Mouse (Mus musculus) intestine, embryonic 15.5 days (tissue): ENCODE measurements around the gene Tmub1. TPM values are rescaled to one million over a fixed set of nuclear protein-coding genes. Genes with fewer than 3 reads are reported as not detected.

Experiments used
- ATAC-seq: fragments of 200-750 bp; cut with Nextera tagmentation; 2 replicates; pipeline ENCODE4 v1.8.0; 2017; ENCODE audit warnings: moderate TSS enrichment, moderate library complexity
- H3K27ac ChIP-seq: fragments of 300-500 bp; sonication (generic); 2 replicates; pipeline ENCODE4 v1.5.1; 2015; ENCODE audit warnings: mild to moderate bottlenecking, inconsistent platforms
- H3K27me3 ChIP-seq: fragments of 300-500 bp; sonication (generic); replicated peaks from 2 replicates; pipeline ENCODE4 v1.6.1; 2015; ENCODE audit warnings: inconsistent platforms
- H3K36me3 ChIP-seq: fragments of 300-500 bp; sonication (generic); 2 replicates; pipeline ENCODE4 v1.6.1; 2015; ENCODE audit warnings: inconsistent platforms
- H3K4me1 ChIP-seq: fragments of 300-500 bp; sonication (generic); replicated peaks from 2 replicates; pipeline ENCODE4 v1.6.1; 2015; ENCODE audit warnings: inconsistent platforms
- H3K4me2 ChIP-seq: fragments of 300-500 bp; sonication (generic); replicated peaks from 2 replicates; pipeline ENCODE4 v1.6.1; 2015; ENCODE audit warnings: mild to moderate bottlenecking, inconsistent platforms
- H3K4me3 ChIP-seq: fragments of 300-500 bp; sonication (generic); replicated peaks from 2 replicates; pipeline ENCODE4 v1.5.1; 2015; ENCODE audit warnings: inconsistent platforms
- H3K9ac ChIP-seq: fragments of 300-500 bp; sonication (generic); 2 replicates; pipeline ENCODE4 v1.6.1; 2015; ENCODE audit warnings: inconsistent platforms
- H3K9me3 ChIP-seq: fragments of 300-500 bp; sonication (generic); 2 replicates; pipeline ENCODE4 v1.6.1; 2016; ENCODE audit warnings: inconsistent platforms
- WGBS: fragments of 180-500 bp; shearing (Covaris S2); methylation state at CpG from one replicate; pipeline ENCODE4 v1.1.7; 2015; 5-methylcytosine and 5-hydroxymethylcytosine counted together
- polyA plus RNA-seq: library from polyadenylated mRNA; unstranded; fragments of >200 nt; fragmentation: Nextera tagmentation; extraction: Ambion mirVana; gene quantifications from 2 replicates; pipeline ENCODE4 v1.2.1, GENCODE M21; 2015

Gene Tmub1
- polyA plus RNA-seq, 1 experiment from 2014 or later: 22.4 TPM

DNA sequence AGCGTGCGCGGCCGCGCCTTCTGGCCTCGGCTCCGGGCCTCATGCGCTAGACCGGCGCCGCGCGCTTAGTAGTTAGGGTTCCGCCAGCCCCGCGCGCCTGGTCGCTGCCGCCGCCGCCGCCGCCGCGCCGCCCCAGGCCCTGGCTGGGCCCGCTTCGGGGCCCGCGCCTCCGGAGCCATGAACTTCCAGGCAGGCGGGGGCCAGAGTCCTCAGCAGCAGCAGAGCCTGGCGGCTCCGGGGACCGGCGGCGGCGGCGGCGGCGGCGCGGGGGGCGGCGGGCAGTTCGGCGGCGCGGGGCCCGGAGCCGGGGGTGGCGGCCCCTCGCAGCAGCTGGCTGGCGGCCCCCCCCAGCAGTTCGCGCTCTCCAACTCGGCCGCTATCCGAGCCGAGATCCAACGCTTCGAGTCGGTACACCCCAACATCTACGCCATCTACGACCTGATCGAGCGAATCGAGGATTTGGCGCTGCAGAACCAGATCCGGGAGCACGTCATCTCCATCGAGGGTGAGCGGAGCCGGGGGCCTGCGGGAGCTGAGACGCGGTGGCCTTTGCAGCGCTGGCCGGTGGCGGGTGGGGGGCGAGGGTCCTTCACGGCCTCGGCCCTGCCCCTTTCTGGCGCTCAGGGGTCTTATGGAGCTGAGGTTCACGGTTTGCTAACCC is 4.5 kb upstream of the Tmub1 start, which contains the start of gene Agap3:
Gene Agap3 (plus strand): TSS at position 148 of the 661 bp plus-strand sequence.
- no peaks in the 10 kb centered on the region for H3K36me3 ChIP-seq
- no peaks in the 10 kb centered on the region for H3K27me3 ChIP-seq
- no peaks in the 10 kb centered on the region for H3K9me3 ChIP-seq
- ATAC-seq: peak; percentile 5
- peaks cover 43% of the 10 kb centered on the region for H3K4me1 ChIP-seq
- H3K9ac ChIP-seq: peak within 1 kb of the TSS; percentile 87
- peak within 1 kb of the TSS; percentile 85 for H3K4me3 ChIP-seq
- H3K27ac ChIP-seq: peak within 1 kb of the TSS; percentile 91
- WGBS: under 1% methylated on average over 66 of the region's 85 CpGs
- H3K4me2 ChIP-seq: peak within 1 kb of the TSS; percentile 89

DNA sequence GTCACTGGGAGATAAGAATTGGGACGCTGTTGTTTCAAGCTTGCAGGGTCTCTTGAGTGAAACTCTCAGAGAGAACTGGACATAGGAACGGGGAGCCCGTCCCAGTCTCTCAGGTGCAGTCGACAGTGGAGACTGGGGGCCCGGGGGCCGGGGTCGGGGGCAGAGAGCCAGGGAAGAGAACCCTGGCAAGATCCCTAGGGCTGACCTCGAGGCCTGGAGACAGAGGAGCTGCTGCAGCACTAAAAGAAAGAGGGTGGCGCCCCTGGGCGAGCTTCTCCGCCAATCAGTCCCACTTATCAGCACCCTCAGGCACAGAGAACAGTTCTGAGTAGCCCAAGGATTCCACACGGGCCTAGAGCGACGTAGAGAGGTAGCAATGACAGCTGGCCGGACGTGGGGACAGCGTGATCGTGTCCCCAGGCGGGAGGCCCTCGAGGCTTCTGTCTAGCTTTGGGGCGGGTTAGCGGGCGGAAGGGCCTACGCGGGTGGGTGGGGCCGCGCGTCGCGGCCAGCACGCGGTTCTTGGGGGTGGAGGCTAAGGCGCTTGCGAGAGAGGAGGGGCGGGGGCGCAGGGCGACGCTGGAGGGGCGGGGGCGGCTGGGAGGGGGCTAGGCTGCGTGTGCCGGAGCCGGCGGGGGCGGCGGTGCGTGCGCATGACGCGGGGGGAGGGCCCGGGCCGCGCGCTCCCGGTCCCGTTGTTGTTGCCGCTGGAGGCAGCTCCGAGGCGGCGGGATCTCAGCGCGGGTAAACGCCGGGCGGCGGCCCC is 3.8 kb upstream of the Tmub1 start:
- H3K27ac ChIP-seq: peak overlapping the region; percentile 91
- no peaks in the 10 kb centered on the region for H3K36me3 ChIP-seq
- no peaks in the 10 kb centered on the region for H3K9me3 ChIP-seq
- peak; percentile 82 for ATAC-seq
- 3% methylated on average over 42 of the region's 66 CpGs for WGBS
- peak overlapping the region; percentile 85 for H3K4me3 ChIP-seq
- peak overlapping the region; percentile 87 for H3K9ac ChIP-seq
- peak overlapping the region; percentile 89 for H3K4me2 ChIP-seq
- H3K27me3 ChIP-seq: no peaks in the 10 kb centered on the region
- peaks cover 48% of the 10 kb centered on the region for H3K4me1 ChIP-seq

DNA sequence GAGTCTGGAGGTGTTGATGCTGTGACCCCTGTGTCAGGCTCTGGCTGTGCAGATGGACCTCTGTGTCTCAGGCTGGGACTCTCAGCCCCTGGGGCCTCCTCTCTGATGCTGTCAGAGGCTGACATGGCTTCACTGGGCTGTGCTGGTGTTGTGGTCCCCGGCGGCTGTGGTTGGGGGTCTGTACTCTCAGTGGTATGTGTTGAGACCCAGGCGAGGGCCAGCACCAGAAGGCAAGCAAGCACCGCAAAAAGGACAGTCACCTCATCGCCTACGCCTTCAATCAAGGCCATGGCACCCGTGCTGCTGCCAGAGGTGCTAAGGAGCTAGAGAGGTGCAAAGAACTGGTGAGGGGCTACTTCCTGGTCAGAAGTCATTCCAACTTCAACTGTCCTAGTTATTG is 1.0 kb downstream of the Tmub1 start:
- Histone ChIP-seq H3K27ac (no peak overlapping the region), H3K36me3 (peaks cover 8% of the 10 kb centered on the region; the same call in 1 of the 2 replicates), H3K4me1 (peaks cover 37% of the 10 kb centered on the region), H3K9me3 (no peaks in the 10 kb centered on the region), H3K27me3 (no peaks in the 10 kb centered on the region), H3K4me2 (peak overlapping the region; percentile 83; the same call in 1 of the 2 replicates), H3K4me3 (no peak overlapping the region; the same call in 1 of the 2 replicates), H3K9ac (no peak overlapping the region)
- ATAC-seq: no peak
- WGBS: 93% methylated on average over 7 of the region's 7 CpGs

DNA sequence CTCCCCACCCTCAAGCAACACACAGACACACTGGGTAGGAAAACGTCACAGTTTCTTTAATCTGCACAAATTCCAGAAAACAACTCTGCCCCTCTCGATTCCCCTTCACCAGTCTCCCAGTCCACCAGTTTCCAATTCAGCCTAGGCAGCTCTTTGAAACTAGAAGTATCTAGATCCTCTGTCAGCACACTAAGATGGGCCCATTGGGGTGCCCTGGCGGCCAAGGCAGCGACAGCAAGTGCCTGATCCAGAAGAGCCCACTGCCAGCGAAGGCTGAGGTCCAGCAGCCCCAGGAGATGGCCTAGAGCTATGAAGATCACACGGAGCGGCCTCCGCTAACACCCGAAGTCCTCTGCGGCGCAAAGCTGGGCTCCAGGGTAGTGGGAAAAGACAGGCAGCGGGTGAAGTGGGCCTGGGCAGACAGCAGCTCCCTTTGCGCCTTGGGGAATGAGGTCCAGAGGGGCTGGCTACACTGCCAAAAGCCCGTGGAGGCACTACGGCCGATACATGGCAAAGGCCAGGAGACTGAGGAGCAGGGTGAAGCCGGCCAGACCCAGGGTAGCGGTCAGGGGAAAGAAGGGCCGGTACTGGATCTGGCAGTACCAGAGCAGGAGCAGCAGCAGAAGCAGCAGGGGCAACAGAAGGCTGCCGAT is 2.1 kb downstream of the Tmub1 start:
- peak overlapping the region; percentile 85 for H3K4me2 ChIP-seq
- H3K36me3 ChIP-seq: peaks cover 18% of the 10 kb centered on the region
- no peaks in the 10 kb centered on the region for H3K27me3 ChIP-seq
- H3K4me3 ChIP-seq: peak overlapping the region; percentile 96
- H3K27ac ChIP-seq: peak overlapping the region; percentile 92
- WGBS: 56% methylated on average over 20 of the region's 20 CpGs
- peaks cover 31% of the 10 kb centered on the region for H3K4me1 ChIP-seq
- H3K9me3 ChIP-seq: no peaks in the 10 kb centered on the region
- peak overlapping the region; percentile 97 for H3K9ac ChIP-seq
- ATAC-seq: peak; percentile 0; the same call in 1 of the 2 replicates

DNA sequence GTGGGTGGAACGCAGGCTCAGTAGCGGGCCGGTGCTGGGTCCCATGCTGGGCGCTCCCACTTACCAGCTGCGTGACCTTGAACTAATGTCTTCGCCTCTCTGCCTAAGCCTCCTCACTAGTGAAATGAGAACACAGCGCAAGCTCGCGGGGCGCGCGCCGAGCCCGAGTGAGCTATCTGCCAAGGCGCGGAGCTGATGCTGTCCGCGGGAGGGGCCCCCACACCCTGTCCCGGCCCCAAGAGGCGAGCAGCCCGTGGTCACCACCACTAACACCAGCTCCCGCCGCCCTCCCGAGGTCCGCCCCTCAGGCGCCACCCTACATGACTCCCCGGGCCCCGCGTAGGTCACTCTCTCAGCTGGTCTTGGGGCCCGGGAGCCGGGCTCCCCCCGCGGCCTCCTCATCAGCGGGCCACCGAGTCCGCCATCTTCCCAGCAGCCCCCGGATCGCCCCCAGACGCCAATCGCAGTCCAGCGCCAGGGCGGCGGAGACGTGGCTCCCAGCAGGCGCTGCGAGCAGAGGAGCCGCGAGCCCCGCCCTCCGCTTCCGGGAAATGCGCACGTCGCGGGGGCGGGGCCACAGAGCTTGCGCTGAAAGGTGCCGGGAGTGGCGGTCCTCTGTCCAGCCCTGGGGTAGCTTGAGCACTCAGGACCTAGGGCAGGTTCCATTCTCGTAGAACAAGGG is 2.8 kb downstream of the Tmub1 start, which contains the start of gene Fastk:
Gene Fastk (minus strand): TSS at position 542 of the 682 bp plus-strand sequence.
- peak; percentile 88 for ATAC-seq
- Histone ChIP-seq H3K9ac (peak within 1 kb of the TSS; percentile 97), H3K9me3 (no peaks in the 10 kb centered on the region), H3K4me1 (peaks cover 31% of the 10 kb centered on the region), H3K27ac (peak within 1 kb of the TSS; percentile 92), H3K4me2 (peak within 1 kb of the TSS; percentile 85), H3K36me3 (peaks cover 24% of the 10 kb centered on the region), H3K27me3 (no peaks in the 10 kb centered on the region), H3K4me3 (peak within 1 kb of the TSS; percentile 96)
- 0% methylated on average over 60 of the region's 60 CpGs for WGBS

DNA sequence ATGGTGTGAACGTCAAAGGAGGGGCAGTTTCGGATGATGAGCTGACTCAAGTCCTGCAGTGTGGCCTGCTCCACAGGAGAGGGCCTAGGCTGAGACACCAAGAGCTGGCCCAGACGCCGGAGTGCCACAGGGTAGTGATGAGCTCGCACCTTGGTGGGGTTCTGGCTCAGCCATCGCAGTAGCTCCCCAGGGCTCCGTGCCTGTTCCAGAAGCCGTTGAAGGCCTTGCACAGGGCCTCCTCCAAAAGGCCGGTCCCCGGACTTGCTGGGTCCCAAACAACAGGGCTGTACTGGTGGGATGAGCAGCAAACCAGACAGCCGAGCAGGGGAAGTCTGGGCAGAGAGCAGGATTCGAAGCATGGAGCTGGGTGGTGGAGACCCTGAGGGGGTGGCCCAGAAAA is 3.7 kb downstream of the Tmub1 start:
- H3K4me3 ChIP-seq: peak overlapping the region; percentile 96
- no peak overlapping the region for H3K27ac ChIP-seq
- H3K9ac ChIP-seq: peak overlapping the region; percentile 97
- peak overlapping the region; percentile 85 for H3K4me2 ChIP-seq
- H3K9me3 ChIP-seq: no peaks in the 10 kb centered on the region
- peaks cover 31% of the 10 kb centered on the region for H3K4me1 ChIP-seq
- 83% methylated on average over 12 of the region's 12 CpGs for WGBS
- H3K36me3 ChIP-seq: peaks cover 33% of the 10 kb centered on the region
- no peak for ATAC-seq
- no peaks in the 10 kb centered on the region for H3K27me3 ChIP-seq

DNA sequence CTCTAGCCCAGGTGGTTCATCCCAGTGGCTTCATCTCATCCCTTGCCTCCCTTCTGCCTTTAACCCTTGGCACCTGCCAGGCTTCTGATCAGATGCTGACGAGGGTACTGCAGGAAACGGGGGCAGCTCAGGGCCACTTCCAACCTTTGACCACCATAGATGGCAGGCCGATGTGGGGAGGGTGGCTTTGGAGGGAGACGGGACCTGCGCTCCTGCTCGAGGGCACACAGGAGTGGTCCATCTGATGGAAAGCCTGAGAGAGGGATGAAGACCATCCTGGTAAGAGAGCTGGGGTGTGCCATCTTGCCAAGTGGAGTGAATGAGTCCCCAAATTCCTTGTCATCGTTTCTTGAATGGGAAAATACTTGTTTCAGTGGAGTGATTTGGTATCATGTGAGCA is 4.5 kb downstream of the Tmub1 start:
- H3K9ac ChIP-seq: no peak overlapping the region
- no peaks in the 10 kb centered on the region for H3K9me3 ChIP-seq
- H3K36me3 ChIP-seq: peaks cover 37% of the 10 kb centered on the region
- H3K27me3 ChIP-seq: no peaks in the 10 kb centered on the region
- ATAC-seq: no peak
- no peak overlapping the region for H3K27ac ChIP-seq
- no peak overlapping the region for H3K4me2 ChIP-seq
- H3K4me3 ChIP-seq: no peak overlapping the region
- WGBS: 89% methylated on average over 7 of the region's 7 CpGs
- peaks cover 31% of the 10 kb centered on the region for H3K4me1 ChIP-seq

DNA sequence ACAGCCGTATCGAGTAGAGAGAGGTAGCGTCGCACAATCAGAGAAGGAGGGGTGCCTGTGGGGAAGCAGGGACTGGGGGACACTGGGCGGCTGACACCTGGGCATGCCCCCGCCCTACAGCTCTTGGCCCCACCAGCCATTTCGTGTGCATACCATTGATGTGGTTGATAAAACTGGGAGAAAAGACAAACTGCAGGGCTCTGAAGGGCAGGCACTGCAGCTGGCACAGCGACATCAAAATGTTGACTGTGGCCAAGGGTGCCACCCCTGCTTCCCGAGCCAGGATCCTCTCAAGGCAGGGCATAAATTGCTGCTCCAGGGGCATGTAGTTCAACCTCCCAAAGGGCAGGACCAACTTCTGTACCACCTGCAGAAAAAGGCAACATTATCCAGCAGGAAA is 5.6 kb downstream of the Tmub1 start:
- Histone ChIP-seq H3K27ac (no peak overlapping the region), H3K36me3 (peaks cover 37% of the 10 kb centered on the region), H3K4me1 (peaks cover 23% of the 10 kb centered on the region), H3K4me3 (no peak overlapping the region), H3K27me3 (no peaks in the 10 kb centered on the region), H3K4me2 (no peak overlapping the region), H3K9me3 (no peaks in the 10 kb centered on the region), H3K9ac (no peak overlapping the region)
- ATAC-seq: no peak
- 85% methylated on average over 9 of the region's 9 CpGs for WGBS

DNA sequence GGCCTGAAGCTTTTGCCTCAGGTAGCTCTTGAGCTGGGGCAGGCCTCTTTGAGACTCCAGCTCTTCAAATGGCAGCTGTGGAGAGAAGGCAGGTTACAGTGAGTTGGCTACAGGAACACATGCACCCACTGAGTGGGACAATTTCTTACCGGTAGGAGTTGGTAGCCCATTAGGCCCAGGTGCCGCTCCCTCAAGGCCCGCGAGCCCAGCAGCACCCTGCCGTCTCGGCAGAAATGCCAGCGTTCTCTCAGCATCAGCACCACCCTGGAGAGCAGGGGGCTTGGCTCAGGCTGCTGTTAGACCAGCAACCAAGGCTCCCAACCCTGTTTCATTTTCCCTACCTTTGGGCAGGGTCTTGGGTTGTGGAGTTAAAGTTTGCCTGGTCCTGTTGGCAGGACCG is 6.5 kb downstream of the Tmub1 start:
- no peak overlapping the region for H3K4me3 ChIP-seq
- 94% methylated on average over 8 of the region's 8 CpGs for WGBS
- H3K27me3 ChIP-seq: no peaks in the 10 kb centered on the region
- ATAC-seq: no peak
- no peak overlapping the region for H3K27ac ChIP-seq
- no peak overlapping the region for H3K9ac ChIP-seq
- H3K4me1 ChIP-seq: peaks cover 18% of the 10 kb centered on the region
- H3K36me3 ChIP-seq: peaks cover 39% of the 10 kb centered on the region
- H3K9me3 ChIP-seq: no peaks in the 10 kb centered on the region
- no peak overlapping the region for H3K4me2 ChIP-seq

DNA sequence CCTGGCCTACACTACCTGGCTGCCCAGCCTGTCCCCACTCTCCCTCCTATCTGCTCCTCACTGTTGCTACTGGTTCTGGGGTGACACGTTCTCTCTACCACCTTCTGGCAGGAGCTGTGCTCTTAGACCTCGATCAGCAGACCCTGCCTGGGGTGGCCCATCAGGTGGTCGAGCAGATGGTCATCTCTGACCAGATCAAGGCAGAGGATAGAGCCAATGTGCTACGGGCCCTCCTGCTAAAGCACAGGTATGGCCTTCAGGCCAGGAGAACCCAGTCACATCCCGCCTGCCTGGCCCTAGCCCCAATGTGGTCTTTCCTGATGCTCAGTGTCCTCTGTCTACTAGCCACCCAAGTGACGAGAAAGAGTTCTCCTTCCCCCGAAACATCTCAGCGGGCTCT is 13.7 kb downstream of the Tmub1 start:
- no peak overlapping the region for H3K9ac ChIP-seq
- H3K4me3 ChIP-seq: no peak overlapping the region
- H3K4me1 ChIP-seq: no peaks in the 10 kb centered on the region
- no peaks in the 10 kb centered on the region for H3K27me3 ChIP-seq
- no peaks in the 10 kb centered on the region for H3K9me3 ChIP-seq
- WGBS: 88% methylated on average over 8 of the region's 8 CpGs
- H3K4me2 ChIP-seq: no peak overlapping the region
- no peak overlapping the region for H3K27ac ChIP-seq
- H3K36me3 ChIP-seq: peaks cover 73% of the 10 kb centered on the region
- no peak for ATAC-seq

DNA sequence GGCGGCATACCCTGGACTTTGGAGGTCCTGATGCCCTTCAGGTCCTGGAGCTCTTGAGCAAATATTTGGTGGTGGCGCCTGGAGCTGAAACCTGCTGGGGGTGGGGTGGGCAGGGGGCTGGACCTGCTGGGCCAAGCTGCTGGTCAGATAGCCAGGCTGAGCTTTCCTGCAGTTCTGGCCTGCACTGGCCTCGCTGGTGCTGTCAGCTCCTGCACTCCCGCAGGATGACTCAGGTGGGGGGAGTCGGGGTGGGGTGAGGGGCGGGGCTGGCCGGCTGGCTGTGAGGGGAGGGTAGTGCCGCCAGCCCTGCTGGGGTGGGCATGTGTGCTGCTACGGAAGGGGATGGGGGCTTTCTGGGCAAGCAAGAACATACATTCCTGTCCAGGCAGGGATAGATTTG is 19.1 kb downstream of the Tmub1 start:
- Histone ChIP-seq H3K27me3 (no peaks in the 10 kb centered on the region), H3K9ac (peak overlapping the region; percentile 47), H3K4me3 (peak overlapping the region; percentile 38), H3K36me3 (peaks cover 43% of the 10 kb centered on the region), H3K27ac (peak overlapping the region; percentile 66), H3K4me2 (peak overlapping the region; percentile 81), H3K4me1 (peaks cover 31% of the 10 kb centered on the region), H3K9me3 (no peaks in the 10 kb centered on the region)
- 0 out of 2 replicates have a peak, but pooled peaks have one; percentile 2 for ATAC-seq
- WGBS: 23% methylated on average over 9 of the region's 9 CpGs
